Mouse (Mus musculus) forebrain, embryonic 16.5 days (tissue): ENCODE measurements around the gene Rims3. TPM values are rescaled to one million over a fixed set of nuclear protein-coding genes. Genes with fewer than 3 reads are reported as not detected.

Experiments used
- ATAC-seq: fragments of 200-750 bp; cut with Nextera tagmentation; 2 replicates; pipeline ENCODE4 v1.8.0; 2017; ENCODE audit warnings: mild to moderate bottlenecking, moderate library complexity
- H3K27ac ChIP-seq: fragments of 300-500 bp; sonication (generic); 2 replicates; pipeline ENCODE4 v1.5.1; 2014; ENCODE audit warnings: low read length, control low read depth
- H3K27me3 ChIP-seq: fragments of 300-500 bp; sonication (generic); replicated peaks from 2 replicates; pipeline ENCODE4 v1.6.1; 2014; ENCODE audit warnings: low read length; ENCODE audit not compliant: control insufficient read depth, insufficient read depth
- H3K36me3 ChIP-seq: fragments of 300-500 bp; sonication (generic); 2 replicates; pipeline ENCODE4 v1.6.1; 2014; ENCODE audit not compliant: control insufficient read depth, insufficient read depth
- H3K4me1 ChIP-seq: fragments of 300-500 bp; sonication (generic); replicated peaks from 2 replicates; pipeline ENCODE4 v1.6.1; 2014; ENCODE audit warnings: low read length; ENCODE audit not compliant: control insufficient read depth, insufficient read depth
- H3K4me2 ChIP-seq: fragments of 300-500 bp; sonication (generic); 2 replicates; pipeline ENCODE4 v1.6.1; 2014; ENCODE audit warnings: mild to moderate bottlenecking, low read length, control low read depth
- H3K4me3 ChIP-seq: fragments of 300-500 bp; sonication (generic); replicated peaks from 2 replicates; pipeline ENCODE4 v1.5.1; 2014; ENCODE audit warnings: mild to moderate bottlenecking, low read length, control low read depth
- H3K9ac ChIP-seq: fragments of 300-500 bp; sonication (generic); replicated peaks from 2 replicates; pipeline ENCODE4 v1.6.1; 2014; ENCODE audit warnings: low read depth, low read length, control low read depth
- H3K9me3 ChIP-seq: fragments of 300-500 bp; sonication (generic); 2 replicates; pipeline ENCODE4 v1.6.1; 2016; ENCODE audit warnings: low read length; ENCODE audit not compliant: control insufficient read depth
- WGBS: fragments of 180-500 bp; shearing (Covaris S2); extraction: QIAGEN DNeasy Blood & Tissue Kit; methylation state at CpG from one replicate; pipeline ENCODE4 v1.1.7; 2014; 5-methylcytosine and 5-hydroxymethylcytosine counted together
- polyA plus RNA-seq: library from polyadenylated mRNA; unstranded; fragments of >200 nt; fragmentation: Nextera tagmentation; extraction: Ambion mirVana; gene quantifications from 2 replicates; pipeline ENCODE4 v1.2.1, GENCODE M21; 2015

Gene Rims3
- polyA plus RNA-seq, 1 experiment from 2014 or later: 14.1 TPM

- 83% methylated on average over 4 of the region's 4 CpGs for WGBS
- Histone ChIP-seq H3K9me3 (no peaks in the 10 kb centered on the region), H3K4me2 (no peak overlapping the region), H3K36me3 (no peaks in the 10 kb centered on the region), H3K4me1 (no peaks in the 10 kb centered on the region; the same call in 1 of the 2 replicates), H3K9ac (no peak overlapping the region), H3K4me3 (no peak overlapping the region), H3K27ac (no peak overlapping the region), H3K27me3 (no peaks in the 10 kb centered on the region)
- ATAC-seq: no peak
Measured at GRCm38 (mm10) chr4:120845098-120845497, 9.5 kb upstream of the Rims3 start.

GRCm38 (mm10) chr4:120848909-120849308, 5.7 kb upstream of the Rims3 start:
- Histone ChIP-seq H3K36me3 (no peaks in the 10 kb centered on the region), H3K9ac (no peak overlapping the region), H3K4me3 (no peak overlapping the region), H3K27ac (no peak overlapping the region), H3K4me2 (no peak overlapping the region), H3K27me3 (no peaks in the 10 kb centered on the region), H3K9me3 (no peaks in the 10 kb centered on the region), H3K4me1 (no peaks in the 10 kb centered on the region; the same call in 1 of the 2 replicates)
- no peak for ATAC-seq
- 73% methylated on average over 6 of the region's 6 CpGs for WGBS

GRCm38 (mm10) chr4:120849451-120849850, 5.2 kb upstream of the Rims3 start:
- Histone ChIP-seq H3K9ac (no peak overlapping the region), H3K4me1 (no peaks in the 10 kb centered on the region; the same call in 1 of the 2 replicates), H3K27ac (no peak overlapping the region), H3K4me3 (no peak overlapping the region), H3K4me2 (peak overlapping the region; percentile 23), H3K27me3 (no peaks in the 10 kb centered on the region), H3K36me3 (no peaks in the 10 kb centered on the region), H3K9me3 (no peaks in the 10 kb centered on the region)
- WGBS: 60% methylated on average over 11 of the region's 11 CpGs
- ATAC-seq: peak; percentile 22; the same call in 1 of the 2 replicates

- Histone ChIP-seq H3K9ac (no peak overlapping the region), H3K4me1 (peaks cover 7% of the 10 kb centered on the region; the same call in 1 of the 2 replicates), H3K4me3 (no peak overlapping the region), H3K27me3 (no peaks in the 10 kb centered on the region), H3K9me3 (no peaks in the 10 kb centered on the region), H3K4me2 (no peak overlapping the region), H3K27ac (no peak overlapping the region), H3K36me3 (no peaks in the 10 kb centered on the region)
- peak; percentile 34; the same call in 1 of the 2 replicates for ATAC-seq
- WGBS: 4% methylated on average over 10 of the region's 10 CpGs
Measured at GRCm38 (mm10) chr4:120850946-120851345, 3.7 kb upstream of the Rims3 start.

DNA sequence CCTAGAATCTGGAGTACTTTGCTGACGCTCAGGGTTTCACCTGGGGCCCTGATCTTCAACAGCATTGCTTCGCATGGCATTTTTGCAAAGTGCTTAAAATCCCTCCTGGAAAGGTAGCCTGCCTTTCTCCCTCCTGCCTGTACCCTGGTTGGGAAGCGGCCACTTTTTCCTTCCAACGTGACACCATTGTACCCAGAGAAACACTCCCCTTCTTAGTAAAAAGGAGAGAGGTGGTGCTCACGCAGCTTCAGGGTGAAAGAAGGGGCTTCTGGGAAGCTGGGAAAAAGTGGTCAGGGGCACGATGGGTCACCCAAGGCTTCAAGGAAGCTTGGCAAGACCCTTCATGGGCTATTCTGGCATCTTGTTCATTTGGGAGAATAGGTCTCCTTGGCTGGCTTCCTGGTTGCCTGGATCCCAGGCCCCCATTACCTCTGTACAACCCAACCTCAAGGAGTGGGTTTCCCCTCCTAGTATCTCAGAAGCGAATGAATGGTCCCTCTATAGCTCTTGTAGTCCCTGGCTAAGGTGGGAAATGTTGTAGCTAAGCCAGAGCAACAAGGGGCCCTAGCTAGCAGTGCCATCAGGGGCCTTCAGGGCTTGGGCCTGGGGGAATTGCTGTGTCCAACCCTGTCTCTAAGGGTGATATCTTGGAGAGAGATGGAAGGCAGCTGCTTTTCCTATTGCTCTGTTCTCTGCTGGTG, 894 bp downstream of the Rims3 start:
- no peaks in the 10 kb centered on the region for H3K36me3 ChIP-seq
- no peak for ATAC-seq
- peak overlapping the region; percentile 64 for H3K4me3 ChIP-seq
- H3K27ac ChIP-seq: no peak overlapping the region
- H3K4me1 ChIP-seq: 0 out of 2 replicates have a peak, but pooled peaks cover 9% of the 10 kb centered on the region
- no peaks in the 10 kb centered on the region for H3K27me3 ChIP-seq
- H3K9ac ChIP-seq: peak overlapping the region; percentile 74
- H3K9me3 ChIP-seq: no peaks in the 10 kb centered on the region
- H3K4me2 ChIP-seq: peak overlapping the region; percentile 78
- WGBS: 12% methylated on average over 7 of the region's 7 CpGs

DNA sequence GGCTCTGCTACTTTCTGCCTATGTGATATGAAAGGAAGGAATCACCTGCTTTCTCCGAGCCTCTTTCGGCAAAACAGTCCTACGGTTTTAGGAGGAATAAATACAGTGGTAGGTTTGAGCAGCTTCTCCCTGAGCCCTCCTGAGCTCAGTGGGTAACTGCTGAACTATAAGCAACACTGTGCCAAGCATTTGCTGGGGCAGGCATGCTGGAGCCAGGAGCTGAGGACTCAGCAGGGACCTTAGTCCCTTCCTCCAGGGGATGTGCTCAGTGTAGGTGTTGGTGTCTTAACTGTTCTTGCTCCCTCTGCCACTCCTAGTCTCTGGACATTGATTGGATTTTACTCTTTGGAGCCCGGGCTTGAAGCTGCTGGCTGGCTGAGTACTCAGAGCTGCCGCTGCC, 1.8 kb downstream of the Rims3 start:
- ATAC-seq: no peak
- no peaks in the 10 kb centered on the region for H3K36me3 ChIP-seq
- H3K4me3 ChIP-seq: no peak overlapping the region

DNA sequence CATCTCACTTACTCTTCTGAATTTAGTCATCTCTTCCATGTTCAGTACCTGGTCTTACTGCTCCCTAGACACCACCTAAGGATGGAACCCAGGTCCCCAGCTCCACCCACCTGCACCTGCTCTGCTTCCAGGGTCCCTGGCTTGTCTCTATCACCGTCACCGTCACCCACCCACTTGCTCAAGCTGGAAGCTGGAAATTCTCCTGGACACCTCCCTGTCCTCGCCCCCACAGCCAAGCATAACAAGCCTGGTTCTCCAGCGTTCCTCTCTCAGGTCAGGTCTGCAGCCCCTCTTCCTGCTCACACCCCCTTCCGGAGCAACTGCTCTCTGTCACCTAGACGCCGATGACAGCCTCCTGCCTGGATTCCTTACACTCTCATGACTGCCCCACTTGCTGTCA, 5.2 kb downstream of the Rims3 start:
- Histone ChIP-seq H3K36me3 (no peaks in the 10 kb centered on the region), H3K27ac (no peak overlapping the region), H3K4me1 (0 out of 2 replicates have a peak, but pooled peaks cover 7% of the 10 kb centered on the region), H3K4me3 (no peak overlapping the region), H3K9ac (no peak overlapping the region), H3K27me3 (no peaks in the 10 kb centered on the region), H3K4me2 (no peak overlapping the region), H3K9me3 (no peaks in the 10 kb centered on the region)
- WGBS: 89% methylated on average over 7 of the region's 7 CpGs
- ATAC-seq: no peak

More for the DNA sequence above, 1.8 kb downstream of the Rims3 start:
- no peaks in the 10 kb centered on the region for H3K9me3 ChIP-seq
- no peak overlapping the region for H3K9ac ChIP-seq
- 0 out of 2 replicates have a peak, but pooled peaks cover 9% of the 10 kb centered on the region for H3K4me1 ChIP-seq
- no peaks in the 10 kb centered on the region for H3K27me3 ChIP-seq
- WGBS: 45% methylated on average over 5 of the region's 5 CpGs
- H3K4me2 ChIP-seq: 0 out of 2 replicates have a peak overlapping the region, but pooled peaks have one; percentile 7
- H3K27ac ChIP-seq: no peak overlapping the region

DNA sequence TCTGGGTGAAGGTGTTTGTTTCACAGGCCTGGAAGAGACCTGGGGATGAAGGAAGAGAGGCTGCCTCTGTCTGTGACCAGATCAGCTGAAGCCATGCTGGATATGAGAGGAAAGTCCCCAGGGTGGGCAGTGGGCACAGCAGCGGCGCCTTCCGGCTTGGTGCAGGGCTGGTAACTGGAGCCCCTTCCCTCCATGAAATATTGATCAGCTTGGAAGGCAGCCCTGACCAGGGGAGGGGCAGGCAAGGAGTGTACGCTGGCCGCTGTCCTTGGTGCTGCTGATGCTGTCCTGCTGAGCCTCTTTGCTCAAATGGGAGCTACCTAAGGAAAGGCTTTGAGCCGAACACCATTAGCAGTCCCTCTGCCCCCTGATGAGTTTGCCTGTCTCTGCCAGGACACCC, 11.6 kb downstream of the Rims3 start:
- Histone ChIP-seq H3K4me3 (no peak overlapping the region), H3K4me1 (peaks cover 12% of the 10 kb centered on the region), H3K9ac (no peak overlapping the region), H3K36me3 (no peaks in the 10 kb centered on the region), H3K9me3 (no peaks in the 10 kb centered on the region), H3K4me2 (no peak overlapping the region), H3K27me3 (no peaks in the 10 kb centered on the region), H3K27ac (no peak overlapping the region)
- ATAC-seq: no peak
- WGBS: 20% methylated on average over 6 of the region's 6 CpGs

DNA sequence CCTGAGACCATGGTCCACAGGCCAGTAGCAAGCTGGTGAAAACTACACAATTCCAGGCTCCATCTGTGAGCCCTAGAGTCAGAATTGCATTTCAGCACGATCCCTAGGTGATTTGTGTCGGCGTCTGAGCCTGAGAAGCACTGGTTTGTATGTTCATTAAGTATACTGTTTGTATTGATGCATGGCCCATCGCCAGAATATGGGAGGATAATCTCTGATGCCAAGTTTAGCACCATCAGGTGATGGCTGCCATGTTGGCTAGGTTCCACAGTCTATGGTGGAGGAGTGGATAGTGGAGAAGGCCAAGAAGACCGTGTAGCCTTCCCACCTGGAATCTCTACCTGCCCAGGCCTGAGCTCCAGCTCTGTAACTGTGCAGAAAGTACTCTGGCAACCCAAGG, 13.6 kb downstream of the Rims3 start:
- H3K9me3 ChIP-seq: no peaks in the 10 kb centered on the region
- WGBS: 61% methylated on average over 5 of the region's 5 CpGs
- H3K4me2 ChIP-seq: no peak overlapping the region
- no peaks in the 10 kb centered on the region for H3K27me3 ChIP-seq
- H3K9ac ChIP-seq: no peak overlapping the region
- H3K4me1 ChIP-seq: peaks cover 12% of the 10 kb centered on the region
- no peaks in the 10 kb centered on the region for H3K36me3 ChIP-seq
- no peak for ATAC-seq
- no peak overlapping the region for H3K4me3 ChIP-seq
- no peak overlapping the region for H3K27ac ChIP-seq
